Mouse (Mus musculus) kidney, adult 10 weeks (tissue): ENCODE data around the gene Racgap1. TPM values are rescaled to one million over a fixed set of nuclear protein-coding genes. Genes with fewer than 3 reads are reported as not detected.

Experiments
- polyA plus RNA-seq: library from polyadenylated mRNA; stranded (reverse); fragments of 350-450 nt; fragmentation: Illumina TruSeq; extraction: RNeasy Lipid Tissue Mini Kit (QIAGEN cat#74804); gene quantifications from one replicate; pipeline ENCODE4 v1.2.3, GENCODE M21; 2014; ENCODE audit warnings: low read depth, low replicate concordance

Gene Racgap1
- polyA plus RNA-seq = 1.9 TPM

DNA sequence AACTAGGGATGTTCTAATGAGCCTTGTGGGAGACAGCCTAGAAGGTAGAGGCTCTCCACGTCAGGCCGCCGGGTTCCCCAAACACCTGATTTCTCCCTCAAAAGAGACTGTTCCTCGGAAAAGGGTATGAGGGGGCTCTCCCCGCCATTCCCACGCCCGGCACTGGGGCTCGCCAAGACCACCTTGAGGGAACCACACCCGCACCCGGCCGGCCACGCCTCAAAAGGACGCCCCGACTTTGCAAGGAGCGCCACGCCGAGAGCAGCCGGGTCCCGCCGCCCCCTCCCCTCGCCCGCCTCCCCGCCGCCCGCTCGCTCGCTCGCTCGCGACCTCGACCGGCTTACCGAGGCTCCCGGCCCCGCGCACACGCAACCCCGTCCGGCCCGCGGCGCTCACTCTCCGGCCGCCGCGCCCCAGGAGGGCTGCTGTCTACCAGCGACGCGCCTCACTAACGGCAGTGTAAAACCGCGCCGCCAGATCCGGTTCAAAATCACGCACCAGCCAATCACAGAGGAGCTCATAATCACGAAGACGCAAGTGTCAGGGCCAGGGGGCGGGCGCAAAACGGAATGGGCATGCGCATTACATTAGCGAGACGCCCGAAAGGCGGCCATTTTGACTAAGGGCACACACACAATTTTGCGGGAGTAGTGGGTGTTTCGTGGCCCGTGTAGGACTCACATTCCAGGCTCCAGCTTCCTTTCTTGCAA lies at the start of gene Racgap1:
Racgap1 (minus strand) TSS at position 494 of the 710 bp plus-strand sequence.

DNA sequence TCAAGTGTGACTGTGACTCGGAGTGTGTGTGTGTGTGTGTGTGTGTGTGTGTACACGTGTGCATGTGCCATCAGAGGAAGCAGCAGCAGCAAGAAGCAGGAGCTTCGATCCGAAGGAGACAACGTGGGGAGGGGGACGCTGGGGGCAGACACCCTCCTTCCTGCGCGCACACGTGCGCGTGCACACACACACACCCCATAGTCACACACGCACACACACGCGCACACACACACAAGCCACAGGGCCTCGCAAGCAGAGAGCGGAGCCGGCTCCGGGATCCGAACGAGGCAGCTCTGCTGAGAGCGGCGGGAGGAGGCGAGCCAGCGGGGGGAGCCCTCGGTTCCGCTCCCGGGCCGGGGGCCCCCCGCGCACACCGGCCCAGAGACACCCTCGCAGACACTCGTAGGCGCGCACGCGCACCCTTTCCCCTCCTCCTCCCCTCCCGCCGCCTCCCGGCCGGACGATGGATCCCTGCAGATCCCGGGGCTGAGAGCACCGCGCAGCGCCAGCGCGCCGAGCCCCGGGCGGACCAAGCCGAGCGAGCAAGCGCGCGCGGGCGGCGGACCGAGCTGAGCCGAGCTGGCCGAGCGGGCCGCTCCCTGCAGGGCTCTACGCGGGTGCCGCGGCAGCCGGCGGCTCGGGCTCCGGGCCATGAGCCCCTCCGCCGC lies 18.8 kb upstream of the Racgap1 start, which contains the start of gene Asic1:
Asic1 (plus strand) TSS at position 215 of the 668 bp plus-strand sequence.

DNA sequence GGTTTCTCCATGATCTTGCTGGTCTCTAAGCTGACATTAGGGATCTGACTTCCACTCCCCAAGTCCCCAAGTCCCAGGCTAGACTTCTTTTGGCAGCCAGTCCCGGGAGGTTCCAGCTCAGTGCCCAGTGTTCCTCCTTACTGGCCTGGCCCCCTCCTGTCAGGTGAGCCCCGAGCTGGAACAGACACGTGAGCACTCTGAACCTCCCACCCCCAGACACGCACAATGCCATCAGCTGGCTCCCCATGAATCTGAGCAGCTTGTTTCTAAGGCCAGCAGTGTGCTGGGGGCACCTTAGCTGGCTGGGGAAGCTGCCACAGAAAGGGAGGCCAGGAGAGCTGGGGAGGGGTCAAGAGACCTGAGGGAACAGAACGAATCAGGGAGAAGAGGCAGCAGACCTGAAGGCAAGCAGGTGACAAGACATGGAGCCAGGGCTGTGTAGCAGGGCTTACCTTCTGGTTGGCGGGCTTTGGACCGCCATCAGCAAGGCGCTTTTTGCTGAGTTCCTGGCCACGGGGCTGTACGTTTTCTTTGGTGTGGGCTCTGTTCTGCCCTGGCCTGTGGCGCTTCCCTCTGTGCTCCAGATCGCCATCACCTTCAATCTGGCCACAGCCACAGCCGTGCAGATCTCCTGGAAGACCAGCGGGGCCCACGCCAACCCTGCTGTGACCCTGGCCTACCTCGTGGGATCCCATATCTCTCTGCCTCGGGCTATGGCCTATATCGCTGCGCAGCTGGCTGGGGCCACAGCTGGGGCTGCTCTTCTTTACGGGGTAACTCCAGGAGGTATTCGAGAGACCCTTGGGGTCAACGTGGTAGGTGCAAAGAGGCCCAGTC lies 50.3 kb downstream of the Racgap1 start, which contains the start of gene Aqp6:
Aqp6 (plus strand) TSS at position 415 of the 837 bp plus-strand sequence.

DNA sequence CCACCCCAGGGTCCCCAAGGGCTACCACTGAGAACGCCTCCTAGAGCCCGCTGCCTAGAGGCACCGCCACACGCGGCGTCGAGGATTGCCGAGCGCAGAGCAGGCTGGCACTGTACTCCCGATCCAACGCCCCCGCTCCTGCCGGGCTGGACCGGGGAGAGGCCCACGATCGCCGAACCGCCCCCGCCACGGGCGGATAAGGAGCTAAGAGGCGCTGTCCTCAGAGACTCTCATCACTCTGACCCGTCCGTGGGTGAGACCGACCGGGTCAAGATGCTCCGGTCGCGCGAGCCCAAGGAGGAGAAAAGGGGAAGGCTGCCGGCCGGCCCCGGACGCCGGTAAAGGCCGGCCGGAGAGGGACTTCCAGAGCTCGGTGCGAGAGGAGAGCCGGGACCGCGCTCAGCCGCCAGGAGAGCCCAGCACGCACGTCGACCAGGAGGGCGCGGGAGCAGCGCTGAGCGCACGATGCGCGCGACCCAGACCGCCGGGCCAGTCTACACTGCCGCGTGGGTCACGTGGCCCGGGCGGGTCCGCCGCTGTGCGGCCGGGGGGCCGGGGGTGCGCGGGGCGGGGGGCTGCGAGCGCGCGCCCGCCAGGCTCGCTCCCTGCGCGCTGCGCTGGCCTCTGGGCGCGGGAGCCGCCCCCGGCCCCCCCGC lies 60.9 kb downstream of the Racgap1 start, which contains the start of gene Aqp5:
Aqp5 (plus strand) TSS at position 354 of the 656 bp plus-strand sequence.

DNA sequence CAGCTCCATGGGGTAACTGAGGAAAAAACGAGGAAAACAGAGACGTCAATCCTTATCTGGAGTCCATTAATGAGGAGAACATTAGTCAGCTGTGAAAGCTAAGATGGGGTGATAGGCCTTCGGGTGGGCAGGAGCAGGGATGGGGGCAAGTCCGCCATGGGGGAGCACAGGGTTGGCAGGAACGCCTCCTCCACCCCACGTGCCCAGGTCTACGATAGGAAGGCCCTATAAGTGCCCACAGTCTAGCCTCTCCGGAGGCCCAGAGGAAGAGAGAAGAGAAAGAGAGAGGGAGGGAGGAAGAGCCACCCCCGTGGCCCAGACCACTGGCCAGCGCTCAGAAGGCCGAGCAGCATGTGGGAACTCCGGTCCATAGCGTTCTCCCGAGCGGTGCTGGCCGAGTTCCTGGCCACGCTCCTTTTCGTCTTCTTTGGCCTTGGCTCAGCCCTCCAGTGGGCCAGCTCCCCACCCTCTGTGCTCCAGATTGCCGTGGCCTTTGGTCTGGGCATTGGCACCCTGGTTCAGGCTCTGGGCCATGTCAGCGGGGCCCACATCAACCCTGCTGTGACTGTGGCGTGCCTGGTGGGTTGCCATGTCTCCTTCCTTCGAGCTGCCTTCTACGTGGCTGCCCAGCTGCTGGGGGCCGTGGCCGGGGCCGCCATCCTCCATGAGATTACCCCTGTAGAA lies 72.5 kb downstream of the Racgap1 start, which contains the start of gene Aqp2:
Aqp2 (plus strand) TSS at position 254 of the 684 bp plus-strand sequence.

Other genes starting within 250 kb of the Racgap1 start
- not detected for gene Nckap5l, start 193.9 kb downstream of the Racgap1 start, polyA plus RNA-seq
- 1.5 TPM for gene Bcdin3d, start 176.9 kb downstream of the Racgap1 start, polyA plus RNA-seq
- gene Faim2, start 123.5 kb downstream of the Racgap1 start, polyA plus RNA-seq = not detected
- gene Aqp2, start 72.6 kb downstream of the Racgap1 start, polyA plus RNA-seq = 3.2 TPM
- not detected for gene Aqp5, start 60.9 kb downstream of the Racgap1 start, polyA plus RNA-seq
- 15.6 TPM for gene Aqp6, start 50.3 kb downstream of the Racgap1 start, polyA plus RNA-seq
- gene Asic1, start 18.7 kb upstream of the Racgap1 start, polyA plus RNA-seq = not detected
- gene Smarcd1, start 50.5 kb upstream of the Racgap1 start, polyA plus RNA-seq = 4.1 TPM
- gene Gm17349, start 53.8 kb upstream of the Racgap1 start, polyA plus RNA-seq = not detected
- 10.5 TPM for gene Gpd1, start 65.9 kb upstream of the Racgap1 start, polyA plus RNA-seq
- gene Cox14, start 74.0 kb upstream of the Racgap1 start, polyA plus RNA-seq = 31.3 TPM
- gene Cers5, start 121.2 kb upstream of the Racgap1 start, polyA plus RNA-seq = 41.6 TPM
- gene Lima1, start 223.8 kb upstream of the Racgap1 start, polyA plus RNA-seq = 46.3 TPM